Mouse (Mus musculus) MEL (cell line): Measurements from ENCODE around the gene Tm2d3.

Source experiments
- BHLHE40 ChIP-seq: IDR thresholded peaks from 2 replicates; pipeline ENCODE4 v1.6.1; 2012; ENCODE audit warnings: low read depth, mild to moderate bottlenecking, inconsistent platforms, low read length, improper control_type of control experiment, borderline replicate concordance
- CHD1 ChIP-seq: IDR thresholded peaks from 2 replicates; pipeline ENCODE4 v1.6.1; 2012; ENCODE audit warnings: low read depth, mild to moderate bottlenecking, inconsistent platforms, low read length, improper control_type of control experiment
- NRF1 ChIP-seq: IDR thresholded peaks from 2 replicates; pipeline ENCODE4 v1.6.1; 2014; ENCODE audit warnings: low read depth, mild to moderate bottlenecking, inconsistent platforms, low read length, improper control_type of control experiment, moderate library complexity; ENCODE audit not compliant: poor library complexity, insufficient read depth, severe bottlenecking
- POLR2A ChIP-seq, 2 experiments: IDR thresholded peaks; 2 replicates each; pipeline ENCODE4 v1.6.1; 2011 to 2012; ENCODE audit warnings: low read length in 2 of 2, mild to moderate bottlenecking in 2 of 2, control low read depth in 1 of 2, improper control_type of control experiment in 1 of 2, low read depth in 1 of 2, moderate library complexity in 1 of 2; ENCODE audit not compliant: control insufficient read depth in 1 of 2, insufficient read depth in 1 of 2, poor library complexity in 1 of 2

DNA sequence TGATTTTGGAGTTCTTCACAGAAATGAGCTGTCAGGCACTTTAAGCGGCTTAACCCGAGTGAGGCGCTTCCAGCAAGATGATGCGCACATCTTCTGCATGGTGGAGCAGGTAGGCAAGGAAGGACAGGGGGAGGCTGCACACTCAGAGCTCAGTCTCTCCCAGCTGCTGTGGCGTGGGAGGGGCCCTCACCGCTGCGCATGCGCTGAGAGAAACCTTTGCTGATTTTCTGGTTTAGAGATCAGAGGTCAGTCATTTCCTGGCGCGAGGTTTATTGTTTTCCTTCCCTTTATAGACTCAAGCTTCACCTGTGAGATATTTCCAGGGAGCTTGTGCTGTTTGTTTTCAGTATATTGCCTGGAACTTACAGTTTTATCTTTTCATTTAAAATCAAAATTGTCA lies 12.9 kb upstream of the Tm2d3 start:
- no peak for TF ChIP-seq CHD1
- no peak for TF ChIP-seq NRF1
- TF ChIP-seq BHLHE40, result no peak
- no peak for TF ChIP-seq POLR2A (IDR thresholded peaks at IDR 0.05; ENCODE audit: control insufficient read depth in 1 of 2, insufficient read depth in 1 of 2, low read depth in 1 of 2, low read length in 2 of 2, poor library complexity in 1 of 2)
